Mouse (Mus musculus) megakaryocyte, embryonic 14.5 days (primary cell): ENCODE measurements around the gene Leng9. TPM values are rescaled to one million over a fixed set of nuclear protein-coding genes. Genes with fewer than 3 reads are reported as not detected.

Source experiments
- H3K27me3 ChIP-seq: replicated peaks from 2 replicates; pipeline ENCODE3; 2012; ENCODE audit warnings: inconsistent platforms
- H3K36me3 ChIP-seq: replicated peaks from 2 replicates; pipeline ENCODE3; 2012; ENCODE audit warnings: low read length, inconsistent platforms, mixed read lengths
- H3K4me1 ChIP-seq: 2 replicates; pipeline ENCODE4 v1.6.1; 2012; ENCODE audit warnings: inconsistent platforms
- H3K4me3 ChIP-seq: replicated peaks from 2 replicates; pipeline ENCODE3; 2012; ENCODE audit warnings: moderate library complexity, mild to moderate bottlenecking, inconsistent platforms
- H3K9me3 ChIP-seq: 2 replicates; pipeline ENCODE4 v1.6.1; 2012; ENCODE audit warnings: inconsistent platforms
- FLI1 ChIP-seq: IDR thresholded peaks from 2 replicates; pipeline ENCODE4 v1.6.1; 2012; ENCODE audit warnings: low read length, inconsistent platforms, mixed read lengths
- GATA1 ChIP-seq: IDR thresholded peaks from 3 replicates; pipeline ENCODE4 v1.6.1; 2012; ENCODE audit warnings: mixed read lengths, low read length, inconsistent platforms, borderline replicate concordance
- polyA plus RNA-seq: library from polyadenylated mRNA; stranded (reverse); fragments of >175 nt; gene quantifications from 2 replicates; pipeline ENCODE4 v1.2.3, GENCODE M21; 2012; ENCODE audit warnings: low replicate concordance; ENCODE audit not compliant: insufficient read depth

Leng9 gene
- polyA plus RNA-seq, 1 experiment, result 5.1 TPM

GRCm38 (mm10) chr7:4101144-4101543 is 49.0 kb downstream of the Leng9 start:
- Histone ChIP-seq H3K4me3 (no peak overlapping the region), H3K27me3 (peaks cover 11% of the 10 kb centered on the region), H3K9me3 (no peaks in the 10 kb centered on the region), H3K4me1 (peaks cover 3% of the 10 kb centered on the region; the same call in 1 of the 2 replicates), H3K36me3 (no peaks in the 10 kb centered on the region)
- TF ChIP-seq FLI1 (no peak), GATA1 (no peak)

- H3K27me3 ChIP-seq, result peaks cover 10% of the 10 kb centered on the region
- H3K4me3 ChIP-seq, result no peak overlapping the region
- H3K36me3 ChIP-seq, result no peaks in the 10 kb centered on the region
- 0 out of 2 replicates have a peak, but pooled peaks cover 5% of the 10 kb centered on the region for H3K9me3 ChIP-seq
- H3K4me1 ChIP-seq, result peaks cover 3% of the 10 kb centered on the region; the same call in 1 of the 2 replicates
- no peak for TF ChIP-seq FLI1
- TF ChIP-seq GATA1, result no peak
These were observed 51.3 kb downstream of the Leng9 start for GRCm38 (mm10) chr7:4098832-4099231.

- Histone ChIP-seq H3K9me3 (0 out of 2 replicates have a peak, but pooled peaks cover 5% of the 10 kb centered on the region), H3K4me3 (no peak overlapping the region), H3K36me3 (no peaks in the 10 kb centered on the region), H3K27me3 (peaks cover 10% of the 10 kb centered on the region), H3K4me1 (peaks cover 3% of the 10 kb centered on the region; the same call in 1 of the 2 replicates)
- TF ChIP-seq GATA1 (no peak), FLI1 (no peak)
These were observed 51.9 kb downstream of the Leng9 start for GRCm38 (mm10) chr7:4098301-4098700.

Other genes with a start within 250 kb of the Leng9 start
- 1.1 TPM in 1 of 2 replicates, not detected in the other for gene Lilra6, start 234.9 kb downstream of the Leng9 start, polyA plus RNA-seq
- gene Lair1, start 87.2 kb downstream of the Leng9 start, polyA plus RNA-seq, result 0.12 TPM in 1 of 2 replicates, not detected in the other
- gene Ttyh1, start 31.0 kb downstream of the Leng9 start, polyA plus RNA-seq, result not detected in 2 replicates
- gene Leng8, start 13.3 kb downstream of the Leng9 start, polyA plus RNA-seq, result 56.6 and 193 TPM in 2 replicates
- gene Cdc42ep5, start 14.5 kb upstream of the Leng9 start, polyA plus RNA-seq, result 634 and 2,176 TPM in 2 replicates
- gene Lilra5, start 87.4 kb upstream of the Leng9 start, polyA plus RNA-seq, result not detected in 2 replicates
- gene Ncr1, start 187.3 kb upstream of the Leng9 start, polyA plus RNA-seq, result not detected in 2 replicates
- 6.8 and 11.2 TPM in 2 replicates for gene Gp6, start 247.4 kb upstream of the Leng9 start, polyA plus RNA-seq